Mouse (Mus musculus) CH12.LX (cell line): Measurements from ENCODE around the gene Prps1. TPM values are rescaled to one million over a fixed set of nuclear protein-coding genes. Genes with fewer than 3 reads are reported as not detected.

Experiments used
- DNase-seq: peaks from one replicate; pipeline ENCODE4 v3.0.0-alpha.2; 2013; ENCODE audit errors: extremely low read depth
- H3K27ac ChIP-seq: 2 replicates; pipeline ENCODE4 v1.5.1; 2012; ENCODE audit warnings: low read depth, mild to moderate bottlenecking, control low read depth, moderate library complexity; ENCODE audit not compliant: insufficient read depth
- H3K27me3 ChIP-seq: replicated peaks from 2 replicates; pipeline ENCODE3; 2012; ENCODE audit warnings: inconsistent platforms
- H3K36me3 ChIP-seq, 2 experiments: replicated peaks in 1 of 2; 2 replicates each; pipeline versions ENCODE3 to v1.6.1; 2012; ENCODE audit warnings: inconsistent platforms in 1 of 2, low read length in 1 of 2, mild to moderate bottlenecking in 1 of 2, mixed read lengths in 1 of 2, moderate library complexity in 1 of 2; ENCODE audit not compliant: control insufficient read depth in 1 of 2, insufficient read depth in 1 of 2
- H3K4me1 ChIP-seq, 2 experiments: 2 replicates each; pipeline ENCODE4 v1.6.1; 2012; ENCODE audit warnings: inconsistent platforms in 1 of 2, moderate library complexity in 1 of 2; ENCODE audit not compliant: insufficient read depth in 2 of 2, control insufficient read depth in 1 of 2
- H3K4me2 ChIP-seq: 2 replicates; pipeline ENCODE4 v1.6.1; 2012; ENCODE audit warnings: low read depth, mild to moderate bottlenecking, control low read depth; ENCODE audit not compliant: poor library complexity, insufficient read depth, severe bottlenecking
- H3K4me3 ChIP-seq, 3 experiments: fragments of 150-350 bp in 1 of 3; sonication (generic) in 1 of 3; replicated peaks in 1 of 3; 2 replicates each; pipeline versions ENCODE3 to v1.5.1; 2011 to 2012; ENCODE audit warnings: low read depth in 2 of 3, low read length in 2 of 3, mild to moderate bottlenecking in 2 of 3, moderate library complexity in 2 of 3, control low read depth in 1 of 3, improper control_type of control experiment in 1 of 3, inconsistent platforms in 1 of 3, mixed read lengths in 1 of 3; ENCODE audit not compliant: poor library complexity in 1 of 3
- H3K79me2 ChIP-seq: replicated peaks from 2 replicates; pipeline ENCODE4 v1.6.1; 2012; ENCODE audit warnings: mild to moderate bottlenecking, moderate library complexity; ENCODE audit not compliant: control insufficient read depth, poor library complexity, insufficient read depth, severe bottlenecking; ENCODE audit errors: extremely low read depth
- H3K9ac ChIP-seq: 2 replicates; pipeline ENCODE4 v1.6.1; 2012; ENCODE audit warnings: low read depth, mild to moderate bottlenecking, control low read depth, moderate library complexity; ENCODE audit not compliant: insufficient read depth
- H3K9me3 ChIP-seq: replicated peaks from 2 replicates; pipeline ENCODE3; 2012; ENCODE audit warnings: low read length, inconsistent platforms, mixed read lengths
- BHLHE40 ChIP-seq: IDR thresholded peaks from 2 replicates; pipeline ENCODE4 v1.6.1; 2011; ENCODE audit warnings: mild to moderate bottlenecking, low read depth, low read length, improper control_type of control experiment
- CHD1 ChIP-seq: IDR thresholded peaks from 2 replicates; pipeline ENCODE4 v1.6.1; 2012; ENCODE audit warnings: low read depth, low read length, improper control_type of control experiment, inconsistent platforms
- CHD2 ChIP-seq: IDR thresholded peaks from 2 replicates; pipeline ENCODE4 v1.6.1; 2011; ENCODE audit warnings: low read length, improper control_type of control experiment
- CTCF ChIP-seq, 2 experiments: IDR thresholded peaks in 1 of 2; conservative IDR thresholded peaks in 1 of 2; 2 replicates each; pipeline ENCODE4 v1.5.1; 2011 to 2012; ENCODE audit warnings: low read depth in 2 of 2, low read length in 2 of 2, improper control_type of control experiment in 1 of 2, inconsistent platforms in 1 of 2, mild to moderate bottlenecking in 1 of 2, moderate library complexity in 1 of 2
- E2F4 ChIP-seq: IDR thresholded peaks from 2 replicates; pipeline ENCODE4 v1.6.1; 2011; ENCODE audit warnings: low read depth, low read length, improper control_type of control experiment; ENCODE audit not compliant: insufficient replicate concordance
- ELF1 ChIP-seq: IDR thresholded peaks from 2 replicates; pipeline ENCODE4 v1.6.1; 2014; ENCODE audit warnings: low read depth, mild to moderate bottlenecking, inconsistent platforms, low read length, improper control_type of control experiment
- ETS1 ChIP-seq: conservative IDR thresholded peaks from 2 replicates; pipeline ENCODE4 v1.6.1; 2012; ENCODE audit warnings: low read depth, mild to moderate bottlenecking, inconsistent platforms, low read length, improper control_type of control experiment, moderate library complexity
- IRF4 ChIP-seq: IDR thresholded peaks from 2 replicates; pipeline ENCODE4 v1.6.1; 2014; ENCODE audit warnings: low read depth, mild to moderate bottlenecking, inconsistent platforms, low read length, improper control_type of control experiment
- JUN ChIP-seq: IDR thresholded peaks from 2 replicates; pipeline ENCODE4 v1.6.1; 2011; ENCODE audit warnings: low read depth, mild to moderate bottlenecking, low read length, improper control_type of control experiment, moderate library complexity; ENCODE audit not compliant: insufficient read depth
- JUND ChIP-seq: conservative IDR thresholded peaks from 2 replicates; pipeline ENCODE4 v1.6.1; 2011; ENCODE audit warnings: low read depth, low read length, improper control_type of control experiment
- MAFK ChIP-seq: IDR thresholded peaks from 2 replicates; pipeline ENCODE4 v1.6.1; 2011; ENCODE audit warnings: low read length, improper control_type of control experiment; ENCODE audit not compliant: insufficient replicate concordance
- MAX ChIP-seq: IDR thresholded peaks from 2 replicates; pipeline ENCODE4 v1.6.1; 2011; ENCODE audit warnings: low read length, improper control_type of control experiment
- MAZ ChIP-seq: IDR thresholded peaks from 2 replicates; pipeline ENCODE4 v1.6.1; 2012; ENCODE audit warnings: low read depth, mild to moderate bottlenecking, inconsistent platforms, low read length, improper control_type of control experiment, moderate library complexity
- MXI1 ChIP-seq: IDR thresholded peaks from 2 replicates; pipeline ENCODE4 v1.6.1; 2011; ENCODE audit warnings: mild to moderate bottlenecking, low read depth, low read length, improper control_type of control experiment
- MYC ChIP-seq: IDR thresholded peaks from 2 replicates; pipeline ENCODE4 v1.6.1; 2011; ENCODE audit warnings: low read depth, mild to moderate bottlenecking, improper control_type of control experiment, low read length
- NELFE ChIP-seq: IDR thresholded peaks from 2 replicates; pipeline ENCODE4 v1.6.1; 2011; ENCODE audit warnings: low read depth, low read length, improper control_type of control experiment
- NRF1 ChIP-seq: IDR thresholded peaks from 2 replicates; pipeline ENCODE4 v1.6.1; 2014; ENCODE audit warnings: low read depth, mild to moderate bottlenecking, inconsistent platforms, low read length, improper control_type of control experiment, moderate library complexity
- PAX5 ChIP-seq: IDR thresholded peaks from 2 replicates; pipeline ENCODE4 v1.6.1; 2012; ENCODE audit warnings: low read length, inconsistent platforms, mixed read lengths
- POLR2A ChIP-seq: IDR thresholded peaks from 2 replicates; pipeline ENCODE4 v1.6.1; 2011; ENCODE audit warnings: low read depth, mild to moderate bottlenecking, improper control_type of control experiment, low read length
- TCF12 ChIP-seq: IDR thresholded peaks from 2 replicates; pipeline ENCODE4 v1.6.1; 2014; ENCODE audit warnings: low read depth, mild to moderate bottlenecking, inconsistent platforms, low read length, improper control_type of control experiment
- UBTF ChIP-seq: IDR thresholded peaks from 2 replicates; pipeline ENCODE4 v1.6.1; 2012; ENCODE audit warnings: low read depth, mild to moderate bottlenecking, inconsistent platforms, low read length, improper control_type of control experiment, moderate library complexity
- USF2 ChIP-seq: conservative IDR thresholded peaks from 2 replicates; pipeline ENCODE4 v1.6.1; 2011; ENCODE audit warnings: low read depth, low read length, improper control_type of control experiment
- ZC3H11A ChIP-seq: IDR thresholded peaks from 2 replicates; pipeline ENCODE4 v1.6.1; 2012; ENCODE audit warnings: low read depth, mild to moderate bottlenecking, inconsistent platforms, low read length, improper control_type of control experiment
- ZKSCAN1 ChIP-seq: IDR thresholded peaks from 2 replicates; pipeline ENCODE4 v1.6.1; 2012; ENCODE audit warnings: low read depth, inconsistent platforms, low read length, improper control_type of control experiment, borderline replicate concordance
- ZMIZ1 ChIP-seq: IDR thresholded peaks from 2 replicates; pipeline ENCODE4 v1.6.1; 2012; ENCODE audit warnings: low read depth, mild to moderate bottlenecking, inconsistent platforms, low read length, improper control_type of control experiment
- dilution Hi-C: fragments of 300-500 bp; cut with MboI; formaldehyde crosslinking; loops from 2 replicates; pipeline ENCODE4 v1.14.3; 2020; ENCODE audit warnings: low sequenced_read_pairs; ENCODE audit not compliant: extremely low pct_unique_long_range_greater_than_20kb, extremely low pct_ligation_motif_present
- in situ Hi-C: fragments of 300-500 bp; cut with MboI; formaldehyde crosslinking; loops from 3 replicates; pipeline ENCODE4 v1.14.3; 2019; ENCODE audit warnings: low sequenced_read_pairs, low pct_ligation_motif_present, low pct_unique_long_range_greater_than_20kb, mixed read lengths
- polyA plus RNA-seq: library from polyadenylated mRNA; unstranded; fragments of >175 nt; gene quantifications from 2 replicates; pipeline ENCODE4 v1.2.1, GENCODE M21; 2012; ENCODE audit warnings: low read depth; ENCODE audit not compliant: insufficient read length
- total RNA-seq, 2 experiments: library from RNA; depleted of rRNA; stranded (reverse); fragments of 300-350 nt in 1 of 2; fragments of >200 nt in 1 of 2; gene quantifications; 2 replicates each; pipeline ENCODE4 v1.2.3; 2012 to 2014

Prps1 gene
- total and polyA plus RNA-seq, 3 experiments: 52.9 to 163 (median 128) TPM

- H3K9ac ChIP-seq: no peak overlapping the region
- peaks cover 5 to 25% of the 10 kb centered on the region in 2 experiments for H3K4me1 ChIP-seq
- no peak overlapping the region for H3K4me2 ChIP-seq
- H3K79me2 ChIP-seq: no peaks in the 10 kb centered on the region
- no peak for TF ChIP-seq MXI1
- TF ChIP-seq CTCF (conservative IDR thresholded peaks at IDR 0.05 in 1 of 2, IDR thresholded peaks at IDR 0.05 in 1 of 2; ENCODE audit: low read depth in 2 of 2, low read length in 2 of 2): peak in 1 of 2 experiments; percentile 2; a peak in 1 of 4 replicates
- TF ChIP-seq BHLHE40: no peak
- peak; percentile 34; the same call in 1 of the 2 replicates for TF ChIP-seq MAX
- no peak for TF ChIP-seq ZC3H11A
- no peak for TF ChIP-seq MAZ
- no peak for TF ChIP-seq MAFK
- no peak for TF ChIP-seq CHD1
- TF ChIP-seq CHD2: peak; percentile 68
- TF ChIP-seq PAX5: no peak
- no peak for TF ChIP-seq E2F4
- TF ChIP-seq, all 38 proteins: peak for 3
- DNase-seq: no peak
- Histone ChIP-seq H3K9me3 (no peaks in the 10 kb centered on the region), H3K4me3 (no peak overlapping the region), H3K27me3 (no peaks in the 10 kb centered on the region), H3K36me3 (no peaks in the 10 kb centered on the region), H3K27ac (no peak overlapping the region)
- in situ Hi-C loops: no loop called here
- dilution Hi-C loops: no loop called here
These were observed 65.8 kb downstream of the Prps1 start for GRCm38 (mm10) chrX:140522071-140522765.

DNA sequence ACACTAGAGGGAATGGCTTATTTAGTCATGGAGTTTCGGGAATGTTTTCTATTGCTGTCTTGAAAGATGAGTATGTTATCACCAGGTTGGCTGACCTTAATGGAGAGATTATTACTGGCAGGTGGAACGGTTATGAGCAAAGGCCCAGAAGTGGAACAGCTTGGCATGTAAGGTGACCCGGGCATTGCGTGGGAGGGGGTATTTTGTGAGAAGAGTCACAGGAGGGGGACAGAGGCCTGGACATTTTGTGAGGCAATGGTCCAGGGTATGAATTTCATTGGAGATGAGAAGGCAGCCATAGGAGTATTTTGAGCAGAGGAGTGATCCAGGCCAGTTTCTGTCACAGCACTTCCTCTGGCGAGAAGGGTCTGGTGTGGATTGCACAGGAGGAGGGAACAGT lies 67.8 kb downstream of the Prps1 start:
- Histone ChIP-seq H3K79me2 (no peaks in the 10 kb centered on the region), H3K36me3 (no peaks in the 10 kb centered on the region), H3K4me3 (no peak overlapping the region), H3K27ac (no peak overlapping the region), H3K9ac (no peak overlapping the region), H3K9me3 (no peaks in the 10 kb centered on the region), H3K4me2 (no peak overlapping the region), H3K27me3 (no peaks in the 10 kb centered on the region), H3K4me1 (peaks cover 5 to 29% of the 10 kb centered on the region in 2 experiments)
- no peak for DNase-seq
- dilution Hi-C loops (no loop called here), in situ Hi-C loops (no loop called here)
- no peak for TF ChIP-seq JUND
- no peak for TF ChIP-seq NRF1
- no peak for TF ChIP-seq ETS1
- no peak for TF ChIP-seq TCF12
- TF ChIP-seq ZKSCAN1: no peak
- TF ChIP-seq MYC: no peak
- no peak for TF ChIP-seq POLR2A
- no peak for TF ChIP-seq JUN
- no peak for TF ChIP-seq NELFE
- TF ChIP-seq UBTF: no peak
- no peak for TF ChIP-seq PAX5
- no peak for TF ChIP-seq ELF1
- no peak for TF ChIP-seq IRF4
- TF ChIP-seq ZMIZ1: no peak
- TF ChIP-seq USF2: no peak
